Mouse (Mus musculus) MEL (cell line): Measurements from ENCODE around the gene Krt78. TPM values are rescaled to one million over a fixed set of nuclear protein-coding genes. Genes with fewer than 3 reads are reported as not detected.

Experiments used
- DNase-seq: peaks from one replicate; pipeline ENCODE4 v3.0.0; 2011; ENCODE audit warnings: low read depth, low spot score
- H3K27ac ChIP-seq: 2 replicates; pipeline ENCODE4 v1.5.1; 2012; ENCODE audit warnings: low read depth, mild to moderate bottlenecking, control low read depth, low read length, moderate library complexity; ENCODE audit not compliant: control insufficient read depth
- H3K27me3 ChIP-seq, 2 experiments: fragments of 150-350 bp in 1 of 2; sonication (generic) in 1 of 2; 2 replicates each; pipeline ENCODE4 v1.6.1; 2012; ENCODE audit warnings: low read length in 2 of 2, mild to moderate bottlenecking in 2 of 2, improper control_type of control experiment in 1 of 2, moderate library complexity in 1 of 2; ENCODE audit not compliant: insufficient read depth in 2 of 2, control insufficient read depth in 1 of 2
- H3K36me3 ChIP-seq, 2 experiments: 2 replicates each; pipeline ENCODE4 v1.6.1; 2012 to 2014; ENCODE audit warnings: low read length in 2 of 2, improper control_type of control experiment in 1 of 2, inconsistent platforms in 1 of 2, mild to moderate bottlenecking in 1 of 2; ENCODE audit not compliant: insufficient read depth in 2 of 2, control insufficient read depth in 1 of 2
- H3K4me1 ChIP-seq, 2 experiments: fragments of 150-350 bp in 1 of 2; sonication (generic) in 1 of 2; 2 replicates each; pipeline ENCODE4 v1.6.1; 2012; ENCODE audit warnings: low read length in 2 of 2, improper control_type of control experiment in 1 of 2, mild to moderate bottlenecking in 1 of 2; ENCODE audit not compliant: insufficient read depth in 2 of 2, control insufficient read depth in 1 of 2
- H3K4me3 ChIP-seq, 2 experiments: fragments of 150-350 bp in 1 of 2; sonication (generic) in 1 of 2; 2 replicates each; pipeline ENCODE4 v1.5.1; 2012; ENCODE audit warnings: low read depth in 2 of 2, low read length in 2 of 2, mild to moderate bottlenecking in 2 of 2, moderate library complexity in 2 of 2, control low read depth in 1 of 2, improper control_type of control experiment in 1 of 2; ENCODE audit not compliant: control insufficient read depth in 1 of 2, insufficient read depth in 1 of 2
- H3K79me2 ChIP-seq: 2 replicates; pipeline ENCODE4 v1.6.1; 2012; ENCODE audit warnings: mild to moderate bottlenecking, low read length, moderate library complexity; ENCODE audit not compliant: control insufficient read depth, poor library complexity, insufficient read depth
- H3K9ac ChIP-seq: 2 replicates; pipeline ENCODE4 v1.6.1; 2012; ENCODE audit warnings: low read depth, mild to moderate bottlenecking, control low read depth, low read length, moderate library complexity; ENCODE audit not compliant: control insufficient read depth, poor library complexity, severe bottlenecking
- H3K9me3 ChIP-seq: fragments of 150-350 bp; sonication (generic); replicated peaks from 2 replicates; pipeline ENCODE4 v1.6.1; 2012; ENCODE audit warnings: mild to moderate bottlenecking, low read length, improper control_type of control experiment, moderate library complexity; ENCODE audit not compliant: insufficient read depth
- CHD2 ChIP-seq: IDR thresholded peaks from 2 replicates; pipeline ENCODE4 v1.6.1; 2011; ENCODE audit warnings: low read length, improper control_type of control experiment
- CTCF ChIP-seq, 3 experiments: IDR thresholded peaks in 2 of 3; conservative IDR thresholded peaks in 1 of 3; 2 replicates each; pipeline ENCODE4 v1.5.1; 2011 to 2012; ENCODE audit warnings: low read length in 3 of 3, low read depth in 2 of 3, mild to moderate bottlenecking in 2 of 3, improper control_type of control experiment in 1 of 3, inconsistent platforms in 1 of 3, mixed read lengths in 1 of 3, moderate library complexity in 1 of 3; ENCODE audit not compliant: control insufficient read depth in 1 of 3, insufficient read depth in 1 of 3, poor library complexity in 1 of 3, severe bottlenecking in 1 of 3
- E2F4 ChIP-seq: IDR thresholded peaks from 2 replicates; pipeline ENCODE4 v1.6.1; 2011; ENCODE audit warnings: low read depth, low read length, improper control_type of control experiment, borderline replicate concordance
- ETS1 ChIP-seq: IDR thresholded peaks from 2 replicates; pipeline ENCODE4 v1.6.1; 2012; ENCODE audit warnings: low read depth, mild to moderate bottlenecking, inconsistent platforms, low read length, improper control_type of control experiment, moderate library complexity
- GABPA ChIP-seq: IDR thresholded peaks from 2 replicates; pipeline ENCODE4 v1.6.1; 2012; ENCODE audit warnings: low read depth, mild to moderate bottlenecking, inconsistent platforms, low read length, improper control_type of control experiment, moderate library complexity
- HCFC1 ChIP-seq: IDR thresholded peaks from 2 replicates; pipeline ENCODE4 v1.6.1; 2012; ENCODE audit warnings: low read depth, mild to moderate bottlenecking, inconsistent platforms, low read length, improper control_type of control experiment, moderate library complexity
- MAFK ChIP-seq: IDR thresholded peaks from 2 replicates; pipeline ENCODE4 v1.6.1; 2011; ENCODE audit warnings: low read depth, mild to moderate bottlenecking, low read length, improper control_type of control experiment, borderline replicate concordance
- MAX ChIP-seq: IDR thresholded peaks from 2 replicates; pipeline ENCODE4 v1.6.1; 2011; ENCODE audit warnings: low read length, improper control_type of control experiment
- MEF2A ChIP-seq: IDR thresholded peaks from 2 replicates; pipeline ENCODE4 v1.6.1; 2014; ENCODE audit warnings: low read depth, mild to moderate bottlenecking, inconsistent platforms, low read length, improper control_type of control experiment; ENCODE audit not compliant: poor library complexity, insufficient replicate concordance, severe bottlenecking; ENCODE audit errors: extremely low read depth
- MXI1 ChIP-seq: IDR thresholded peaks from 2 replicates; pipeline ENCODE4 v1.6.1; 2011; ENCODE audit warnings: mild to moderate bottlenecking, low read depth, low read length, improper control_type of control experiment
- MYB ChIP-seq: IDR thresholded peaks from 2 replicates; pipeline ENCODE4 v1.6.1; 2011; ENCODE audit warnings: mild to moderate bottlenecking, low read depth, low read length, improper control_type of control experiment
- MYC ChIP-seq: IDR thresholded peaks from 2 replicates; pipeline ENCODE4 v1.6.1; 2011; ENCODE audit warnings: low read depth, mild to moderate bottlenecking, low read length, improper control_type of control experiment, moderate library complexity
- POLR2A ChIP-seq, 2 experiments: IDR thresholded peaks; 2 replicates each; pipeline ENCODE4 v1.6.1; 2011 to 2012; ENCODE audit warnings: low read length in 2 of 2, mild to moderate bottlenecking in 2 of 2, control low read depth in 1 of 2, improper control_type of control experiment in 1 of 2, low read depth in 1 of 2, moderate library complexity in 1 of 2; ENCODE audit not compliant: control insufficient read depth in 1 of 2, insufficient read depth in 1 of 2, poor library complexity in 1 of 2
- POLR2AphosphoS5 ChIP-seq: IDR thresholded peaks from 2 replicates; pipeline ENCODE4 v1.6.1; 2012; ENCODE audit warnings: low read depth, borderline replicate concordance, mild to moderate bottlenecking, inconsistent platforms, low read length, moderate library complexity, mixed read lengths
- RAD21 ChIP-seq: IDR thresholded peaks from 2 replicates; pipeline ENCODE4 v1.6.1; 2011; ENCODE audit warnings: mild to moderate bottlenecking, low read depth, low read length, improper control_type of control experiment
- RCOR1 ChIP-seq: IDR thresholded peaks from 2 replicates; pipeline ENCODE4 v1.6.1; 2012; ENCODE audit warnings: low read depth, mild to moderate bottlenecking, inconsistent platforms, low read length, improper control_type of control experiment
- SMC3 ChIP-seq: IDR thresholded peaks from 2 replicates; pipeline ENCODE4 v1.6.1; 2011; ENCODE audit warnings: low read depth, low read length, improper control_type of control experiment
- TCF12 ChIP-seq: IDR thresholded peaks from 2 replicates; pipeline ENCODE4 v1.6.1; 2014; ENCODE audit warnings: low read depth, mild to moderate bottlenecking, inconsistent platforms, low read length, improper control_type of control experiment, moderate library complexity
- UBTF ChIP-seq: IDR thresholded peaks from 2 replicates; pipeline ENCODE4 v1.6.1; 2012; ENCODE audit warnings: low read depth, mild to moderate bottlenecking, inconsistent platforms, low read length, improper control_type of control experiment, moderate library complexity, borderline replicate concordance; ENCODE audit not compliant: insufficient read depth
- USF1 ChIP-seq: IDR thresholded peaks from 2 replicates; pipeline ENCODE4 v1.6.1; 2014; ENCODE audit warnings: low read depth, mild to moderate bottlenecking, inconsistent platforms, low read length, improper control_type of control experiment, moderate library complexity
- USF2 ChIP-seq, 2 experiments: IDR thresholded peaks; 2 replicates each; pipeline ENCODE4 v1.6.1; 2011 to 2012; ENCODE audit warnings: improper control_type of control experiment in 2 of 2, low read length in 2 of 2, borderline replicate concordance in 1 of 2, inconsistent platforms in 1 of 2, low read depth in 1 of 2, mild to moderate bottlenecking in 1 of 2; ENCODE audit not compliant: insufficient read depth in 1 of 2
- ZC3H11A ChIP-seq: IDR thresholded peaks from 2 replicates; pipeline ENCODE4 v1.6.1; 2012; ENCODE audit warnings: low read depth, mild to moderate bottlenecking, inconsistent platforms, low read length, improper control_type of control experiment
- ZNF384 ChIP-seq: IDR thresholded peaks from 2 replicates; pipeline ENCODE4 v1.6.1; 2012; ENCODE audit warnings: low read depth, mild to moderate bottlenecking, inconsistent platforms, low read length, improper control_type of control experiment
- polyA plus RNA-seq, 2 experiments: library from polyadenylated mRNA; stranded (reverse) in 1 of 2; unstranded in 1 of 2; fragments of >175 nt in 1 of 2; fragments of >200 nt in 1 of 2; gene quantifications; 2 replicates each; pipeline versions ENCODE4 v1.2.1 to v1.2.4; 2012; ENCODE audit warnings: low replicate concordance in 2 of 2, low read depth in 1 of 2; ENCODE audit not compliant: insufficient read length in 2 of 2, insufficient read depth in 1 of 2, missing spikeins in 1 of 2
- total RNA-seq: library from RNA; depleted of rRNA; stranded (reverse); fragments of 300-350 nt; gene quantifications from 2 replicates; pipeline ENCODE4 v1.2.3, GENCODE M21; 2012

Krt78 gene
- total and polyA plus RNA-seq, 3 experiments: 0.08 to 0.17 TPM; not detected in 1

DNA sequence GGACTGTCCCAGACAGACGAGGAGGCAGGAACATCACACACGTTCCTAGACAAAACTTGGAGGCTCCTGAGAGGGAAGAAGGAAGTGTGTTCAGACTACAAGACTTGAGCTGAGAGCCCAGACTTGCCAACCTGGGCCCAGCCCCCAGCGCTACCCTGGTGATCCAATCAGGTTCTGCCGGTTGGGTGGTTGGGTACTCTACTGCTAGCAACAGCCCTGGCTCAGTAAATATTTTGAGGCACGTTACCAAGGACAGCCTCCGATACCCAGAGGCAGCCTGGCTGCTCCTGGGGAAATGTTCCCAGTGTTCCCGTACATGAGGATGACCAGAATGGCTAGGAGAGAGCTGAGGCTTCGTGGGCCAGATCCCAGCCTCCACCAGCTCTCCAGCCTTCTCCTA is 12.7 kb upstream of the Krt78 start:
- Histone ChIP-seq H3K27ac (no peak overlapping the region), H3K36me3 (no peaks in the 10 kb centered on the region), H3K79me2 (no peaks in the 10 kb centered on the region), H3K4me1 (no peaks in the 10 kb centered on the region), H3K9me3 (no peaks in the 10 kb centered on the region), H3K9ac (no peak overlapping the region), H3K4me3 (no peak overlapping the region), H3K27me3 (peaks cover 2 to 4% of the 10 kb centered on the region in 2 experiments)
- TF ChIP-seq MYB (no peak), RAD21 (no peak), ZC3H11A (no peak), POLR2A (IDR thresholded peaks at IDR 0.05; ENCODE audit: control insufficient read depth in 1 of 2, insufficient read depth in 1 of 2, low read depth in 1 of 2, low read length in 2 of 2, poor library complexity in 1 of 2) (no peak), MYC (no peak), E2F4 (no peak), RCOR1 (no peak), HCFC1 (no peak), CTCF (IDR thresholded peaks at IDR 0.05 in 2 of 3, conservative IDR thresholded peaks at IDR 0.05 in 1 of 3; ENCODE audit: control insufficient read depth in 1 of 3, insufficient read depth in 1 of 3, low read depth in 2 of 3, low read length in 3 of 3, poor library complexity in 1 of 3, severe bottlenecking in 1 of 3) (no peak), ETS1 (no peak), UBTF (no peak), CHD2 (no peak), USF1 (no peak)
- DNase-seq: no peak

DNA sequence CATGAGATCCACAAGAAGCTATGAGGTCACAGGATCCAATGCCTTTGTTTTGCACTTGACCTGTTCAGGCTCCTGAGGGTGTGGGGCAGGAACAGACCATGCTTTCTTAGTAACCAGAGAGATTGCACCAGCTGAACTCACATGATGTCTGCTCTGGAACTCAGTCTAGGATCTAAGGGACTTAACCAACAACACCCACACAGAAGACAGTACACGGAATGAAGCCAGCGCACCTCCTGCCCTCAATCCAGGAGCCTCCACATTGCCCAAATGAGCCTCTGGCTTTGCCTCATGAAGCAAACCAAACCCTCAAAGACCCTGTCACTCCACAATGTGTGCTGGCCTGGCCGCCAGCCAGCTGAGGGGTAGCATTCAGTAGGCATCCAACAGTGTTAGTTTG is 4.8 kb upstream of the Krt78 start:
- Histone ChIP-seq H3K79me2 (no peaks in the 10 kb centered on the region), H3K36me3 (no peaks in the 10 kb centered on the region), H3K4me3 (no peak overlapping the region), H3K9me3 (no peaks in the 10 kb centered on the region)
- TF ChIP-seq MEF2A: no peak
- no peak for TF ChIP-seq MAFK
- TF ChIP-seq, all 39 proteins: peak for 0
- Histone ChIP-seq H3K9ac (no peak overlapping the region), H3K27ac (no peak overlapping the region), H3K27me3 (no peaks in the 10 kb centered on the region), H3K4me1 (no peaks in the 10 kb centered on the region)
- no peak for DNase-seq

DNA sequence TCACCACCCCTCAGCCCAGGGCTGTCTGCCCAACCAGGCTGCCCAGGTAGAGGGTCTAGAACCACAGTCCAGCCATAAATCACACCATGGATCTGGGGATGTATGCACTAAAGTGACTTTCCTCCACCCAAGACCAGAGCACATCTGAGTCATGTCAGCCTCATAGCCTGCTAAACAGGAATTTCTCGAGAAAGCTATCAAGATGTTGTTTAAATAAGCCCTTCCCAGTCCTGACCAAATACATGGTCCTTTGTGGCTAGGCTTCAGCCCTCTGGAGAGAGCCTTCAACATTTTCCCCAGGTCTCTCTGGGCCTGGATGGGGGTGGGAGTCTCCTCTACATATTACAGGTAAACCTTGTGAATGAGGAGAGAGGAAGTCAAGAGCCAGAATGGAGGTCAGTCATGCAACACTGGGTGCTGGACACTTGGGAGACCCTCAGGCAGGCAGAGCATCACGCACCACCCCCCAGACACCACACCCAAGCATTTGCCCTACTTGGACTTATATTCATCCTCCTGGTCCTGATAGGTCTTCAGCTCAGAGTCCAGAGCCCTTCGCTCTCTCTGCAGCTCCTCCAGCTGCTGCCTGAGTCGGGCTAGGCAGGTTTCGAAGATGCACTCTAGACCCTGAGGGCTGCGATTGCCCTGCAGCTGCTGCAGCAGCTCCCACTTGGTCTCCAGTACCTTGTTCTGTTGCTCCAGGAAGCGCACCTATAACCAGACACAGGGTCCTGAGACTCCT is 1.2 kb downstream of the Krt78 start:
- Histone ChIP-seq H3K4me1 (no peaks in the 10 kb centered on the region), H3K36me3 (no peaks in the 10 kb centered on the region)
- TF ChIP-seq TCF12 (no peak), MXI1 (no peak), ZNF384 (no peak), MEF2A (no peak), MAFK (no peak), POLR2A (IDR thresholded peaks at IDR 0.05; ENCODE audit: control insufficient read depth in 1 of 2, insufficient read depth in 1 of 2, low read depth in 1 of 2, low read length in 2 of 2, poor library complexity in 1 of 2) (no peak), POLR2AphosphoS5 (no peak), UBTF (no peak), MAX (no peak), RCOR1 (no peak), GABPA (no peak), RAD21 (no peak), SMC3 (no peak), USF2 (IDR thresholded peaks at IDR 0.05; ENCODE audit: borderline replicate concordance in 1 of 2, insufficient read depth in 1 of 2, low read depth in 1 of 2, low read length in 2 of 2) (no peak), MYB (no peak)
- TF ChIP-seq, all 39 proteins: peak for 0
- Histone ChIP-seq H3K27me3 (no peaks in the 10 kb centered on the region), H3K79me2 (no peaks in the 10 kb centered on the region), H3K4me3 (no peak overlapping the region), H3K27ac (no peak overlapping the region), H3K9ac (no peak overlapping the region), H3K9me3 (no peaks in the 10 kb centered on the region)
- no peak for DNase-seq
